ENCODE assay signal across 19 mouse cellular contexts in the genomic region with DNA sequence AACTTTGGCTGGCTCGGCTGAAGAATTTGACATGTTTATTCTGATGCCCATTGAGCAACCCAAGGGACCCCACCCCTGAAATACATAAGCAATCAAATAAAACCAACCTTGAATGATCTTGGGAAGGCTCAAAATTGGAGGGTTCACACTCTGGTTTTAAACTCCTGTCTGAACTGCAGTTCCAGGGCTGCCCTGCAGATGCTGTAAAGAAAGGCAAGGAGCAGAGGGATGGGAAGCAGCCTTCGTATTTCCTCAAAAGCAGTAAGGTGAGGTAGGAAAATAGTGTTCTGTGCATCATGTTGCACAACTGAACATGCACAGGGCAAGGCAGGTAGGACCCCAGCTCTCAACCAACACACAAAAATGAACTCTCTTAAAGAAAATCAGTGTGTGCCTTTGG.
DNase-seq lines count a peak whose midpoint lies in the region; ATAC-seq and TF ChIP-seq lines count a peak whose summit lies in the region.
"Had no signal": no experiment of that assay in that cellular context is flagged by ENCODE, and none has a peak within 500 bp of the region (broad histone marks: within the 10 kb centered on the region; RNA-seq: fewer than 3 reads in every experiment).

No protein-coding gene starts in this region.

- no peaks in the 10 kb centered on the region for H3K27me3 ChIP-seq in heart, postnatal 0 days (ENCODE audit: control insufficient read depth, insufficient read depth, low read length)
- H3K27me3 ChIP-seq in Patski: no peaks in the 10 kb centered on the region
- no peaks in the 10 kb centered on the region for H3K27me3 ChIP-seq in stomach, postnatal 0 days (ENCODE audit: control insufficient read depth, insufficient read depth, low read length)
- H3K27me3 ChIP-seq: forebrain, embryonic 13.5 days; heart, embryonic 13.5 days had no signal

- 0 out of 2 replicates have a peak, but pooled peaks have one; percentile 11 for TF ChIP-seq CTCF in heart, postnatal 0 days (IDR thresholded peaks at IDR 0.05; ENCODE audit: low read depth)
- TF ChIP-seq CTCF in left cerebral cortex, adult 2 months (IDR thresholded peaks at IDR 0.05): peak; percentile 12; the same call in 1 of the 2 replicates
- peak; percentile 25 for TF ChIP-seq CTCF in Patski (IDR thresholded peaks at IDR 0.05)
- peak; percentile 43; the same call in 1 of the 2 replicates for TF ChIP-seq CTCF in stomach, postnatal 0 days (IDR thresholded peaks at IDR 0.05; ENCODE audit: low read depth)

- 67% methylated on average over 2 of the region's 2 CpGs for WGBS in heart, postnatal 0 days
- WGBS in stomach, postnatal 0 days: 75% methylated on average over 2 of the region's 2 CpGs

- H3K27ac ChIP-seq in heart, postnatal 0 days (ENCODE audit: low read depth): no peak overlapping the region
- H3K27ac ChIP-seq in left cerebral cortex, adult 2 months: no peak overlapping the region
- H3K27ac ChIP-seq in stomach, postnatal 0 days (replicated peaks): no peak overlapping the region
- H3K27ac ChIP-seq: embryonic facial prominence, embryonic 10.5 days; forebrain, embryonic 13.5 days; heart, embryonic 13.5 days; hindbrain, embryonic 14.5 days had no signal

- no peak overlapping the region for H3K9ac ChIP-seq in heart, postnatal 0 days (replicated peaks; ENCODE audit: low read depth, low read length)
- H3K9ac ChIP-seq in stomach, postnatal 0 days (ENCODE audit: low read length): no peak overlapping the region
- H3K9ac ChIP-seq: forebrain, embryonic 13.5 days; heart, embryonic 13.5 days; hindbrain, embryonic 14.5 days had no signal

- no peaks in the 10 kb centered on the region for H3K4me1 ChIP-seq in heart, postnatal 0 days (ENCODE audit: control insufficient read depth, insufficient read depth)
- H3K4me1 ChIP-seq in stomach, postnatal 0 days (replicated peaks; ENCODE audit: control insufficient read depth, insufficient read depth): no peaks in the 10 kb centered on the region; the same call in 1 of the 2 replicates
- H3K4me1 ChIP-seq: forebrain, embryonic 13.5 days had no signal

- H3K9me3 ChIP-seq in heart, postnatal 0 days (replicated peaks; ENCODE audit: control insufficient read depth, low read length): no peaks in the 10 kb centered on the region
- H3K9me3 ChIP-seq in stomach, postnatal 0 days (ENCODE audit: control insufficient read depth, low read length): no peaks in the 10 kb centered on the region
- H3K9me3 ChIP-seq: embryonic facial prominence, embryonic 10.5 days; forebrain, embryonic 13.5 days; heart, embryonic 13.5 days had no signal

- no peak overlapping the region for H3K4me3 ChIP-seq in heart, postnatal 0 days (ENCODE audit: low read depth, low read length)
- no peak overlapping the region for H3K4me3 ChIP-seq in left cerebral cortex, adult 2 months
- no peak overlapping the region for H3K4me3 ChIP-seq in stomach, postnatal 0 days (ENCODE audit: low read depth, low read length)
- H3K4me3 ChIP-seq: embryonic facial prominence, embryonic 10.5 days; forebrain, embryonic 13.5 days; heart, embryonic 13.5 days had no signal

- ATAC-seq in heart, postnatal 0 days (ENCODE audit: insufficient read depth, low read depth): no peak
- ATAC-seq in Patski: peak; percentile 15
- ATAC-seq in stomach, postnatal 0 days (ENCODE audit: low FRiP score, low TSS enrichment): no peak
- ATAC-seq: activated CD4-positive, CD25-positive, alpha-beta regulatory T cell, adult 4 months; forebrain, embryonic 13.5 days had no signal

- no peak for DNase-seq in heart, postnatal 0 days (ENCODE audit: low spot score)
- no peak for DNase-seq in heart, postnatal 4 days
- no peak for DNase-seq in left cerebral cortex, adult 2 months (ENCODE audit: extremely low spot score in 1 of 2, low spot score in 2 of 2)
- DNase-seq in left cerebral cortex, postnatal 10 days (ENCODE audit: extremely low spot score in 1 of 2, low spot score in 2 of 2): no peak
- no peak for DNase-seq in Patski (ENCODE audit: low read depth, low spot score)
- DNase-seq in stomach, postnatal 0 days (ENCODE audit: low spot score): no peak
- no peak for DNase-seq in spleen, postnatal 36 days (ENCODE audit: low spot score in 2 of 2)
- DNase-seq: adrenal gland, postnatal 14 days; cerebellum, adult 18-20 months; cerebellum, adult 9-11 months; cerebellum, postnatal 36 days; gastrocnemius, postnatal 36 days; heart, adult 11 months; heart, postnatal 10 days had no signal

- in situ Hi-C loops in Patski (cut with MboI; ENCODE audit: low pct_unique_long_range_greater_than_20kb): no loop called here

- no peak overlapping the region for H3K4me2 ChIP-seq in heart, postnatal 0 days (ENCODE audit: low read depth, low read length)
- no peak overlapping the region for H3K4me2 ChIP-seq in stomach, postnatal 0 days (replicated peaks; ENCODE audit: low read depth)
- H3K4me2 ChIP-seq: forebrain, embryonic 13.5 days; heart, embryonic 13.5 days; hindbrain, embryonic 14.5 days had no signal

- intact Hi-C loops in left cerebral cortex, adult 2 months (cut with DNase I): no loop called here
- intact Hi-C loops in left cerebral cortex, postnatal 10 days (cut with DNase I): no loop called here

- no peak for TF ChIP-seq EP300 in heart, postnatal 0 days (IDR thresholded peaks at IDR 0.05; ENCODE audit: low read depth)
- TF ChIP-seq EP300 in stomach, postnatal 0 days (optimal IDR thresholded peaks at IDR 0.05): no peak

- CTCF ChIA-PET in Patski (lab: Charles Lee): no interaction called here

- H3K36me3 ChIP-seq in heart, postnatal 0 days (replicated peaks; ENCODE audit: control insufficient read depth, insufficient read depth, low read length): no peaks in the 10 kb centered on the region
- H3K36me3 ChIP-seq in stomach, postnatal 0 days (ENCODE audit: control insufficient read depth, insufficient read depth, low read length): no peaks in the 10 kb centered on the region
- H3K36me3 ChIP-seq: embryonic facial prominence, embryonic 10.5 days; heart, embryonic 13.5 days had no signal

- POLR2A ChIA-PET in Patski (lab: Charles Lee): interaction anchor here (0.6 kb wide), 1 partner anchor 300 kb away, joined by 3 read pairs; no protein-coding TSS in a partner anchor
